Mouse (Mus musculus) neutrophil, adult 5-6 weeks (primary cell): ENCODE measurements at regions not wholly inside any gene's neighbourhood (a gene's known extent, or its start where the extent isn't known, plus 50 kb on each side); places are given as distances from the start of the nearest gene placed in this dataset.

ENCODE experiments used
- ATAC-seq: fragments of 151-379, 151-347 bp; 2 replicates; pipeline ENCODE4 v1.8.0; 2017; ENCODE audit warnings: mild to moderate bottlenecking, moderate TSS enrichment; ENCODE audit not compliant: insufficient number of reproducible peaks, poor library complexity, low FRiP score, severe bottlenecking; ENCODE audit errors: extremely low read depth

DNA sequence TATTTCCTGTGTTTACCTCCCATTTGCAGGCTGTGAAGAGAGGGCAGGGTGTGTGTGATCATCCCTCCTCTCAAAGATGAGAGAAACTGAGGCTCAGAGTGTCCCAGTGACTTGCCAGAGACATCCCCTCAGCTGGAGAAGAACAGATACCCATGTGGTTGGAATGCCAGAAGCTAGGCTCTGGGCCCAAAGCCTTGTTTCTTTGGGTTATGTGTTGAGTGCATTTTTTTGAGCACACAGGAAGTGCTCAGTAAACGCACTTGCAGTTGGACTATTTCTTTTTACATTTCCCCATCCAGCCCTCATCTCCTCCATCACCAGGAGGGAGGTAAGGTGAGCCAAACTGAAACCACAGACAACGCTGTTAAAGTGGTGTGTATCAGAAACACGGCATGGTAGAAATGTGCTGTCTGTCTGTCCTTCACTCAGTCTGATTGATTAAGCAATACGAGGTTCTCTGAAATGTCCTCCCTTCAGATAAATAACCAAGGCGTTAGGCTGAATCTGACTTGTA is 341.8 kb upstream of the 3110018I06Rik start:
- no peak for ATAC-seq

GRCm38 (mm10) chr12:107148451-107148850 is 340.0 kb upstream of the 3110018I06Rik start:
- ATAC-seq = no peak

DNA sequence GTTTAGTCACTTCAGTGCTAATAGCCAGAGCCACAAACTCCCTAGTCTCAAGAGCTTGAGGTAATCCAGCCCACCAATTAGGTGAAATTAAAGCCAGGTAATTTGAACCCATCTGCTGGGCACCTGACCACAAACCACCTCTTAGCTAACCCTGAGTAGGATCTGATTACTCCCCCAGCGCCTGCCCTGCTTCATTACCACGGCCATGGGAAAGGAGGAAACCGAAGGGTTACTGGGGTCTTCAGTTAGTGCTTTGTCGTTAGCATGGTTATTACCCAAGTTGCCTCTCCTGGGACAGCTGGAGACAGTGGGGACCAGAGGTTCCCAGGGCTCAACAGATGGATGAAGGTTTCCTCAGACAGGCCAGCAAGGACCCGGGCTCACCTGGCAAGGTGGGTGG is 337.3 kb upstream of the 3110018I06Rik start:
- ATAC-seq = no peak

DNA sequence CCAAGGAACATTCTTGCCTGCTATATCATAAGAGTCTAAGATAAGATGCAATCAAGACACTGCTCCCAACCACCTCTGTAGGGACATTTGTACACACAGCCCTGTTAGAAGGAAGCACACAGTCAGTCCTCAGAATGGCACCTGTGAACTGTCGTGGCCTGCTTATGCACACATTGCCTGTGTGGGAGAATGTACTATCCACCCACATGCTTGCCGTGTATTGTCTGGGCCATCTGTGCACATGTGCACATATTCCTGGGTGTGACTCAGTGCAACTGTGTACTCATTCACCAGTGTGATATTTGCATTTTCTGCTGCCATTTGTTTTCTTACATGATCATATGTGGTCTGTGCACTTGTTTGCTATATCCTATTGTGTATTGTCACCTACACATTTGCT is 333.8 kb upstream of the 3110018I06Rik start:
- no peak for ATAC-seq

GRCm38 (mm10) chr12:107156791-107157428 is 331.5 kb upstream of the 3110018I06Rik start:
- ATAC-seq = no peak

GRCm38 (mm10) chr12:107159126-107159525 is 329.3 kb upstream of the 3110018I06Rik start:
- no peak for ATAC-seq

DNA sequence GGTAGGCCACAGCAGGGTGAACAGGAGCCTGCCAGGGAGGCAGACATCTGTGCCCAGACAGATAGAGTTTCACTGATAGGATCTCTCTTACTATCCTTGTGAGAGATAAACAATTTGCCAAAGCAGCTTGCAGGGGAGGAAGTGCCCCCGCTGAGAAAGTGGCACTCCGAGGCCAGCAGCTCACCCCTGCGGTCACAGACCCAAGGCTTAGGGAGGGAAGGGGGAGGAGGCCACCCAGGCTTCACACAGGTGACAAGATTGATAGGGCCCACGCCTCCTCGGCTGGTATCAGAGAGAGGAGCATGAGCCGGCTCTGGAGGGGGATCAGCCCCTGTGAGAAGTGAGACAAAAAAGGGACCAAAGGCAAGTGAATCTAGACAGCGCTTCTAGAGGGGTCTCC is 328.3 kb upstream of the 3110018I06Rik start:
- peak; percentile 20; the same call in 1 of the 2 replicates for ATAC-seq

DNA sequence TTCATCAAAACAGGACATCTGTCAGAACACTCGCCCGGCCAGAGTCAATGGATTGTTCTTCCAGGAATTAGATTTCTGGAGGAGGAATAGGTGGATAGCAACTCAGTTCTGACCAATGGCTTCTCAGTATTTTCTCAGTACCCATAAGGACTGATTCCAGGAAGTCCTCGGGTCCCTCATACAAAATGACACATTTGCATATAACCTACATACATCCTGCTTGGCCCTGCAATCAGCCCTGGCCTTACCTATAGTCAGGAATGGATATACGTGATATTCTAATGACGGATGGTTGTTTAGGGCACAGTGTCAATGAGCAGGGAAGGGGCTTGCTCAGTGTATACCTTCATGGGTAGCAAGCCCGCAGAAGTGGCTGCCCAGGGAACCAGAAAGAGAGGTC is 327.8 kb upstream of the 3110018I06Rik start:
- no peak for ATAC-seq

GRCm38 (mm10) chr12:107170926-107171325 is 317.5 kb upstream of the 3110018I06Rik start:
- ATAC-seq = no peak

- no peak for ATAC-seq
Measured at GRCm38 (mm10) chr12:107171676-107172075, 316.8 kb upstream of the 3110018I06Rik start.

- ATAC-seq = no peak
Measured at GRCm38 (mm10) chr12:107178676-107179075, 309.8 kb upstream of the 3110018I06Rik start.

DNA sequence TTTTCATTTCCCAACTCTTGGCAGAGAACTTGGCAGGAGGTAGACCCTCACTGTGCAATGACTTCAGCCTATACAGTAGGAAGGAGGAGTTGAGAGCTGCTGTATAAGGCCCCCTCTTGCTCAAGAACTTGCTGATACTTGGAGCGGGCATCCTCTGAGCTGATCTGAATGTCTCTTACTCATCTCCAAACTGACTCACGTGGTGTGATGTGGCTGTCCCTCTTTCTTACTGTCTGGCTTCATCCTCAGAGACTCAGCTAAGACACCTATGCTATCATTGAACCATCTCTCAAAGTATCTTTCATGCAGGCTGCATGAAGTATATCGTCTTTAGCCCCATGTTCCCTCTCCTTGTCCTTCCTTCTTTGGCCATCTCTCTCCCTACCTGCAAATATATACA is 307.9 kb upstream of the 3110018I06Rik start:
- ATAC-seq = no peak

DNA sequence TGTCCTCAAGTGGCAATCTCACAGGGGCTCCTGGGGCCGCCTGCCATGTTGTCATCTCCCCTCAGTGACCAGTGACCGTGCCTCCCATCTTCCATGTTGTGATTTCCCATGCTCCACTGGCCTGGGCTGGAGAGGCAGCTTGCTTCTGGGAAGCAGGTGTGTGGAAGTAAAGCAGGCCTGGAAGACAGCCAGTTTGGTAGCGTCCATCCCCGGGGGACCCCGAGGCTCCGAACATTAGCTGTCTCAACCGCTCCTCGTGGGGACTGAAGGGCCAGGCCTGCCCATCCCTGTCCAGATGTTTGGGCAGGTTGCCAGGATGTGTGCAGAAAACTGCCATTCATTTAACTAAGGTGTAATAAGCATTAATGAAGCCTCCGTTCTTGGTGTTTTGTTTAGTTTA is 307.1 kb upstream of the 3110018I06Rik start:
- no peak for ATAC-seq

DNA sequence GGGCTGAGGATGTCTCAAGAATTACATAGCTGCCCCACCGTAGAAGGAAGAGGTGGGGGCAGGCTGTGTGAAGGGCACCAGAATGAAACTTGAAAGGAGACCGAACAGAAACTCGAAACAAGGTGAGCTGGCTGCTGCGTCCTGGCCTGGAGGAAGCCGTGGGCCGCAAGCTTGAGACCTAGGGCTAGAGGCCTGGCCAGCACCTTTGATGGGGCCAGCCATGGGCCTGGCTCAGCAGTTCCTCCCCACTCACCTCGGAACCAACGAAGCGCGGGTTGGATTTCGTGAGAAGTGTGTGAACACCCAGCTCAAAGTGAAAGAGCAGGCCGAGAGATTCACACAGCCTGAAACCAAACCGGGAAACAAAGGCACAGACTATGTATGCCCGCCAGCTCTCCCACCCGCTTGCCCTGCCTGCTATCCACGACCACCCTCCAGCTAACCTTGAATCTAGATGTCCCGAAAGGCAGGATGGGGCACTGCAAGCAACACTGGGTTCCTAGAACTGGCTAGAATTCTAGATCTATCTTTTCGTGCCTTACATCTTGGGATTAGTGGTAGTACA is 306.3 kb upstream of the 3110018I06Rik start:
- no peak for ATAC-seq

DNA sequence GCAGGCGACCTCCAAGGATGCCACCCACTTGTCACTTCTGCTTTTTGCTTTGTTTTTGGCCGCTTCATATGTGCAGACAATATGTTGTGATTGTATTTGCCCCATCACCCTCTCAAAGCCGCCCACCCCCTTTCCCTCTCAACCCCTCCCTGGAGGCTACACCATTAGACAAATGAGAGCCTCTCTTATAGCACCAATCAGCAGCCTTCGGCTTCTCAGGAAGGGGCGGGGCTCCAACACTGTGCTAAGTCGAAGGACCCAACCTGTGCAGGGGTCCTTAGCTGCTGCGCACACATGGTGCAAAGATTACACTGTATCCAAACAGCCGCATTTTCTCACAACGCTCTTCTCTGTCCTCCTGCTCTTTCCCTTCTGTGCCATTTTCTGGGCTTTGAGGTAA is 305.1 kb upstream of the 3110018I06Rik start:
- ATAC-seq = peak; percentile 30; the same call in 1 of the 2 replicates

DNA sequence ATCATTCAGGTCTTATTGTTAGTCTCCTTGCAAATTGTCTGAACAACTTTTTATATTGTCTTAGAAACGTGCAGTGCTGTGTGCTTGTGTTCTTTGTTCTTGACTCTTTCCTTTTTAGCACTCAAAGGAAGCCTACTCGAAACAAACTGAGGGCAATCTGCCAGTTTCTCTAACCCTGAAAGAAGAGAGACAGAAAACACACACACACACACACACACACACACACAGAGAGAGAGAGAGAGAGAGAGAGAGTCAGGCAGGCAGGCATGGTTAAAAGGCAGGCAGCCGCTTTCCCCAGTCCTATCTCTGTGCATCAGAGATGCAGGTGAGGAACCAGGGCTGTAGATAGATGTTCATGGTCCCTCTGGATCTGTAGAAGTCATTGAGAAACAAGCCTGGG is 304.0 kb upstream of the 3110018I06Rik start:
- ATAC-seq = no peak

DNA sequence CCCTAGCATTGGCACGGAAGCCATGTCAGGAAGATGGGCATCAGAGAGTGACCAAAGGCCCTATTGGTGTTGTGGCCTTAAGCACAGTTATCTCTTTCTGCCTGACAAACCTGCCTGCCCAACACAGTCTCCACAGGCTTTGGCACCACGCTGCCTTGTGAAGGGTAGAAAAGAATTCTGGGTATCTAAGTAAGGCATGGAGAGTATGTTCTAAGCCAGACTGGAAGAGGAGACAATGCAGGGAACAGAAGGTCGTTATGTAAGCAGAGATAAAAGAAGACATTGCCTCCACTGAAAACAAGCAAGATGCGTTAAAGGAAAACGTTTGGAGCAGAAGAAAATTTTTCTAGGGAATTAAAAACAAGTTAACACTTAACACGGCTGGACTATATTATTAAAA is 302.1 kb upstream of the 3110018I06Rik start:
- no peak for ATAC-seq

GRCm38 (mm10) chr12:107188055-107188454 is 300.4 kb upstream of the 3110018I06Rik start:
- no peak for ATAC-seq

DNA sequence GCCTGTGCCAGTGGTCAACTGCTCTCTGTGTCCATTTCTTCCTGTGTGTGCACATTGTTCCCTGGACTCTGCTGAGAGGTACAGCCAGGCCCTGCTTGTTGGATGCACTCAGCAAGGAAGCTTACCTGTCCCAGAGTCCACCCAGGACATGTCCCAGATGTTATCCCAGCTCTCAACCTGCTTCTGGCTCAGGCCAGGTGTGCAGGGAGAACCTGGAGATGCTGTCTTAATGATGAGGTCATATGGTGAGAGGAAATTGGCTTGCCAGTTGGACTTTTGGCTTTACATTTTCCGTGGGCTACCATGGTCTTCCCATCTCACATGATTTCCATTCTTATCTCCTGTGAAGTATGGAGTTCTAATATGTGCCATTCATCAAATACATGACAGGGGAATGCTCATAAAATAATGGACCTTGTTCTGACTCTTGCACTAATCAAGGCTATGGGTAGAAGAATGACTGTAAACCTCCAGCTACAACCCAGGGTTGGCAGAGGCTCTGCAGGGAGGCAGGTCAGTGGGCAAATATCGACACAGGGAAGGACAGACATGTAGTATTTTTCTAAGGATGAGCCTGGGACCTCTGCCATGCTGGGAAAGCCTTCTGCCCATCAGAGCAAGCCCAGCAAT is 289.9 kb upstream of the 3110018I06Rik start:
- no peak for ATAC-seq

- no peak for ATAC-seq
Measured at GRCm38 (mm10) chr12:107200903-107201302, 287.5 kb upstream of the 3110018I06Rik start.
